Mouse (Mus musculus) hindbrain, postnatal 0 days (tissue): ENCODE measurements around the gene Xkr8. TPM values are rescaled to one million over a fixed set of nuclear protein-coding genes. Genes with fewer than 3 reads are reported as not detected.

Experiments
- ATAC-seq: fragments of 200-750 bp; cut with Nextera tagmentation; 2 replicates; pipeline ENCODE4 v1.8.0; 2017; ENCODE audit warnings: mild to moderate bottlenecking, moderate TSS enrichment, moderate library complexity
- DNase-seq: peaks from one replicate; pipeline ENCODE4 v3.0.0-alpha.2; 2015; ENCODE audit warnings: low spot score
- H3K27ac ChIP-seq: fragments of 300-500 bp; sonication (generic); 2 replicates; pipeline ENCODE4 v1.5.1; 2014; ENCODE audit warnings: mild to moderate bottlenecking
- H3K27me3 ChIP-seq: fragments of 300-500 bp; sonication (generic); 2 replicates; pipeline ENCODE4 v1.6.1; 2014; ENCODE audit warnings: low read length, mixed read lengths; ENCODE audit not compliant: insufficient read depth
- H3K36me3 ChIP-seq: fragments of 300-500 bp; sonication (generic); 2 replicates; pipeline ENCODE4 v1.6.1; 2014; ENCODE audit warnings: low read length, mixed read lengths; ENCODE audit not compliant: insufficient read depth
- H3K4me1 ChIP-seq: fragments of 300-500 bp; sonication (generic); 2 replicates; pipeline ENCODE4 v1.6.1; 2014; ENCODE audit warnings: antibody characterized with exemption, low read length, mixed read lengths; ENCODE audit not compliant: insufficient read depth
- H3K4me2 ChIP-seq: fragments of 300-500 bp; sonication (generic); 2 replicates; pipeline ENCODE4 v1.6.1; 2014; ENCODE audit warnings: low read depth, mild to moderate bottlenecking, low read length, moderate library complexity, mixed read lengths
- H3K4me3 ChIP-seq: fragments of 300-500 bp; sonication (generic); 2 replicates; pipeline ENCODE4 v1.5.1; 2014; ENCODE audit warnings: low read length
- H3K9ac ChIP-seq: fragments of 300-500 bp; sonication (generic); replicated peaks from 2 replicates; pipeline ENCODE4 v1.6.1; 2014; ENCODE audit warnings: mild to moderate bottlenecking, low read length, moderate library complexity, mixed read lengths
- H3K9me3 ChIP-seq: fragments of 300-500 bp; sonication (generic); 2 replicates; pipeline ENCODE4 v1.6.1; 2016; ENCODE audit warnings: low read length, mixed read lengths
- CTCF ChIP-seq: IDR thresholded peaks from 2 replicates; pipeline ENCODE4 v1.5.1; 2016; ENCODE audit warnings: antibody characterized with exemption, control low read depth, low read depth
- WGBS: fragments of 180-500 bp; shearing (Covaris S2); extraction: QIAGEN DNeasy Blood & Tissue Kit; methylation state at CpG from one replicate; pipeline ENCODE4 v1.1.7; 2014; 5-methylcytosine and 5-hydroxymethylcytosine counted together
- polyA plus RNA-seq: library from polyadenylated mRNA; unstranded; fragments of >200 nt; fragmentation: Nextera tagmentation; extraction: Ambion mirVana; gene quantifications from 2 replicates; pipeline ENCODE4 v1.2.1, GENCODE M21; 2015
- total RNA-seq: library from RNA; depleted of rRNA; stranded (reverse); fragments of >200 nt; gene quantifications from 2 replicates; pipeline ENCODE4 v1.2.3, GENCODE M21; 2014; rRNA removed

Gene Xkr8
- total and polyA plus RNA-seq, 2 experiments from 2014 or later = 5.0 to 5.6 TPM

GRCm38 (mm10) chr4:132676771-132677539 is 55.4 kb downstream of the Xkr8 start:
- Histone ChIP-seq H3K9ac (no peak overlapping the region), H3K27me3 (no peaks in the 10 kb centered on the region), H3K9me3 (no peaks in the 10 kb centered on the region), H3K4me2 (no peak overlapping the region), H3K36me3 (peaks cover 26% of the 10 kb centered on the region; the same call in 1 of the 2 replicates), H3K4me3 (no peak overlapping the region), H3K27ac (no peak overlapping the region), H3K4me1 (no peaks in the 10 kb centered on the region)
- DNase-seq = peak; percentile 9
- 83% methylated on average over 7 of the region's 7 CpGs for WGBS
- peak; percentile 60 for TF ChIP-seq CTCF
- no peak for ATAC-seq

Other genes with a start within 250 kb of the Xkr8 start
- gene Sesn2, start 222.0 kb downstream of the Xkr8 start, total RNA-seq = 22.8 and 25.7 TPM in 2 replicates
- gene Sesn2, start 222.0 kb downstream of the Xkr8 start, polyA plus RNA-seq = 18.3 and 19.9 TPM in 2 replicates
- gene Atpif1, start 198.9 kb downstream of the Xkr8 start, total RNA-seq = 341 and 518 TPM in 2 replicates
- 1,637 and 1,748 TPM in 2 replicates for gene Atpif1, start 198.9 kb downstream of the Xkr8 start, polyA plus RNA-seq
- gene Dnajc8, start 197.0 kb downstream of the Xkr8 start, total RNA-seq = 64.6 and 95.5 TPM in 2 replicates
- 142 and 162 TPM in 2 replicates for gene Dnajc8, start 197.0 kb downstream of the Xkr8 start, polyA plus RNA-seq
- 0.32 and 0.63 TPM in 2 replicates for gene Ptafr, start 168.5 kb downstream of the Xkr8 start, total RNA-seq
- 0.61 and 0.64 TPM in 2 replicates for gene Ptafr, start 168.5 kb downstream of the Xkr8 start, polyA plus RNA-seq
- gene Eya3, start 93.6 kb downstream of the Xkr8 start, total RNA-seq = 16.4 and 18.7 TPM in 2 replicates
- gene Eya3, start 93.6 kb downstream of the Xkr8 start, polyA plus RNA-seq = 7.4 and 8.3 TPM in 2 replicates
- gene Smpdl3b, start 24.7 kb upstream of the Xkr8 start, total RNA-seq = 0.47 and 1.0 TPM in 2 replicates
- 0.98 and 1.4 TPM in 2 replicates for gene Smpdl3b, start 24.7 kb upstream of the Xkr8 start, polyA plus RNA-seq
- 30.9 and 31.9 TPM in 2 replicates for gene Rpa2, start 35.8 kb upstream of the Xkr8 start, total RNA-seq
- gene Rpa2, start 35.8 kb upstream of the Xkr8 start, polyA plus RNA-seq = 37.5 and 42.4 TPM in 2 replicates
- 0.78 and 0.79 TPM in 2 replicates for gene Themis2, start 63.8 kb upstream of the Xkr8 start, total RNA-seq
- gene Themis2, start 63.8 kb upstream of the Xkr8 start, polyA plus RNA-seq = 0.28 and 0.35 TPM in 2 replicates
- 47.3 and 55.8 TPM in 2 replicates for gene Ppp1r8, start 110.6 kb upstream of the Xkr8 start, total RNA-seq
- 41.5 and 42.8 TPM in 2 replicates for gene Ppp1r8, start 110.6 kb upstream of the Xkr8 start, polyA plus RNA-seq
- gene Stx12, start 152.0 kb upstream of the Xkr8 start, total RNA-seq = 107 TPM in 2 replicates
- gene Stx12, start 152.0 kb upstream of the Xkr8 start, polyA plus RNA-seq = 136 and 137 TPM in 2 replicates
- gene Fam76a, start 190.0 kb upstream of the Xkr8 start, total RNA-seq = 17.3 and 18.4 TPM in 2 replicates
- 28.3 and 34.5 TPM in 2 replicates for gene Fam76a, start 190.0 kb upstream of the Xkr8 start, polyA plus RNA-seq
- gene Fgr, start 241.5 kb upstream of the Xkr8 start, total RNA-seq = 0.07 and 0.73 TPM in 2 replicates
- gene Fgr, start 241.5 kb upstream of the Xkr8 start, polyA plus RNA-seq = 0.19 and 0.39 TPM in 2 replicates